Mouse (Mus musculus): Measurements from ENCODE around the gene P4htm. TPM values are rescaled to one million over a fixed set of nuclear protein-coding genes. Genes with fewer than 3 reads are reported as not detected.
A peak's percentile ranks its signal among the peaks of the same experiment; 100 is the strongest.

P4htm gene
- total and polyA plus RNA-seq, 2 experiments from 2014 or later: 39.3 to 39.9 TPM

- ATAC-seq (no peak), DNase-seq (no peak)
- Histone ChIP-seq H3K27me3 (ENCODE audit: insufficient read depth, low read length) (no peaks in the 10 kb centered on the region), H3K27ac (ENCODE audit: low read depth, low read length) (peak overlapping the region; percentile 98), H3K4me2 (ENCODE audit: low read depth) (peak overlapping the region; percentile 90), H3K4me3 (ENCODE audit: low read depth, low read length) (peak overlapping the region; percentile 77), H3K9me3 (ENCODE audit: low read length) (no peaks in the 10 kb centered on the region), H3K36me3 (ENCODE audit: insufficient read depth) (peaks cover 49% of the 10 kb centered on the region), H3K4me1 (ENCODE audit: insufficient read depth) (peaks cover 19% of the 10 kb centered on the region), H3K9ac (peak overlapping the region; percentile 83)
- 15% methylated on average over 18 of the region's 18 CpGs for whole genome bisulfite sequencing
- TF ChIP-seq CTCF (IDR thresholded peaks at IDR 0.05; ENCODE audit: low read depth): no peak
These were observed 29.5 kb downstream of the P4htm start for GRCm38 (mm10) chr9:108567931-108568419.

DNA sequence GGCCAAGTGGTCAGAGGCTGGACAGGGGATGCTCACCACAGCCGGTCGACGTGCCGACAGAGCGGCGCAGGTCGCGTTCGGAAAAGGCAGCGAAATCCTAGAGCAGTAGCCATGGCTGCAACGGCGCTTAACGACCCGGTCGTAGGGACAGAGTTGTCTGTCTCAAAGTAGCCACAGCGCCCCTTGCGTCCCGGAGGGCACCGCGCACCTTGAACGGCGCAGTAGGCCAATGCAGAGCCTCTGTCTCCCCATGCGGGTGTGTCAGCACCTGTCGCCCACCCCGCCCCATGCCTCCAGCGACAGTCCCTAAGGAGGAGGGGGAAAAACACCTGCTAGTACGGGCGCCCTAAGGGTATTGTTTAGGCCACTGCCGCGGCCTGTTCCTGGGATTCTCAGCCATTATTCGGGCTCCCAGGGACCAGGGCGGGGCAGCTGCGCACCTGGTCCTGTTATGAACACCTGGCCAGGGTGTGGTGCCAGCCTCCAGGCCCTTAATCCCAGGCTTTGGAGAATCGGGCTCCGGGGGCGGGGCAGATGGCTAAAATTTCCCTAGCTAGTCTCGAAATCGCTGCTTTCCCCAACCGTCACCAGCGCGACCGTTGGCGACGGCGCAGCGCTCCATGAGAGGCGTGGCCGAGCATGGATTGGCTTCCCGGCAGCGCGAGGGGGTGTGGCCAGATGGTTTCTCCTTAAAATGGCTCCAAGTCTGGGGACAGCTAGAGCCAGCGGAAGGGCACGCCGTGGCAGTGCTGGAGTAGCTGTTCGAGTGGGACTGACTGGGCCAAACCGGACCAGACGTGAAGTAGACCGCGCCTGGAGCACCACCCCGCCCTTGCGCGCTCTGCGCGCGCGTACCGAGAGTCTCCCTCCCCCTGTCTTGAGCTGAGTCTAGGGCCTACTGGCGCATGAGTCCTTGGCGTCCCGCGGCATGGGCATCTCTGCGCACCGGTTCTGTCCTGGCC is 30.4 kb downstream of the P4htm start, which contains the start of gene Ndufaf3:
Gene Ndufaf3 (minus strand): TSS at position 620 of the 962 bp plus-strand sequence.
- H3K36me3 ChIP-seq (ENCODE audit: insufficient read depth): peaks cover 46% of the 10 kb centered on the region
- TF ChIP-seq CTCF (IDR thresholded peaks at IDR 0.05; ENCODE audit: low read depth): peak; percentile 95
- ATAC-seq (peak; percentile 92), DNase-seq (peak; percentile 98)
- peak within 1 kb of the TSS; percentile 98 for H3K27ac ChIP-seq (ENCODE audit: low read depth, low read length)
- H3K9me3 ChIP-seq (ENCODE audit: low read length): no peaks in the 10 kb centered on the region
- peak within 1 kb of the TSS; percentile 83 for H3K9ac ChIP-seq
- H3K4me2 ChIP-seq (ENCODE audit: low read depth): peak within 1 kb of the TSS; percentile 90
- peak within 1 kb of the TSS; percentile 77 for H3K4me3 ChIP-seq (ENCODE audit: low read depth, low read length)
- WGBS: 2% methylated on average over 73 of the region's 73 CpGs
- no peaks in the 10 kb centered on the region for H3K27me3 ChIP-seq (ENCODE audit: insufficient read depth, low read length)
- peaks cover 19% of the 10 kb centered on the region for H3K4me1 ChIP-seq (ENCODE audit: insufficient read depth)

GRCm38 (mm10) chr9:108565881-108566814 is 31.3 kb downstream of the P4htm start:
- 10% methylated on average over 35 of the region's 35 CpGs for WGBS
- peak; percentile 38 for DNase-seq
- peaks cover 23% of the 10 kb centered on the region for H3K4me1 ChIP-seq (ENCODE audit: insufficient read depth)

GRCm38 (mm10) chr9:108564131-108564530 is 33.3 kb downstream of the P4htm start:
- WGBS: 85% methylated on average over 7 of the region's 7 CpGs
- DNase-seq: no peak
- no peak for TF ChIP-seq CTCF (IDR thresholded peaks at IDR 0.05; ENCODE audit: low read depth)
- H3K27me3 ChIP-seq (ENCODE audit: insufficient read depth, low read length): no peaks in the 10 kb centered on the region
- no peak for ATAC-seq
- no peak overlapping the region for H3K4me2 ChIP-seq (ENCODE audit: low read depth)
- peaks cover 18% of the 10 kb centered on the region for H3K4me1 ChIP-seq (ENCODE audit: insufficient read depth)
- H3K36me3 ChIP-seq (ENCODE audit: insufficient read depth): peaks cover 46% of the 10 kb centered on the region
- no peaks in the 10 kb centered on the region for H3K9me3 ChIP-seq (ENCODE audit: low read length)
- no peak overlapping the region for H3K27ac ChIP-seq (ENCODE audit: low read depth, low read length)
- H3K4me3 ChIP-seq (ENCODE audit: low read depth, low read length): no peak overlapping the region
- H3K9ac ChIP-seq: no peak overlapping the region

More at GRCm38 (mm10) chr9:108565881-108566814, 31.3 kb downstream of the P4htm start:
- H3K27me3 ChIP-seq (ENCODE audit: insufficient read depth, low read length): no peaks in the 10 kb centered on the region
- H3K9me3 ChIP-seq (ENCODE audit: low read length): no peaks in the 10 kb centered on the region
- TF ChIP-seq CTCF (IDR thresholded peaks at IDR 0.05; ENCODE audit: low read depth): no peak
- H3K9ac ChIP-seq: peak overlapping the region; percentile 83
- peak overlapping the region; percentile 90 for H3K4me2 ChIP-seq (ENCODE audit: low read depth)
- H3K36me3 ChIP-seq (ENCODE audit: insufficient read depth): peaks cover 41% of the 10 kb centered on the region
- peak overlapping the region; percentile 98 for H3K27ac ChIP-seq (ENCODE audit: low read depth, low read length)
- peak overlapping the region; percentile 77 for H3K4me3 ChIP-seq (ENCODE audit: low read depth, low read length)
- no peak for ATAC-seq

- no peak overlapping the region for H3K27ac ChIP-seq (ENCODE audit: low read depth, low read length)
- TF ChIP-seq CTCF (IDR thresholded peaks at IDR 0.05; ENCODE audit: low read depth): no peak
- H3K9me3 ChIP-seq (ENCODE audit: low read length): no peaks in the 10 kb centered on the region
- ATAC-seq (no peak), DNase-seq (no peak)
- H3K36me3 ChIP-seq (ENCODE audit: insufficient read depth): peaks cover 51% of the 10 kb centered on the region
- H3K4me1 ChIP-seq (ENCODE audit: insufficient read depth): peaks cover 18% of the 10 kb centered on the region
- no peaks in the 10 kb centered on the region for H3K27me3 ChIP-seq (ENCODE audit: insufficient read depth, low read length)
- WGBS: 94% methylated on average over 8 of the region's 8 CpGs
- no peak overlapping the region for H3K4me2 ChIP-seq (ENCODE audit: low read depth)
- no peak overlapping the region for H3K9ac ChIP-seq
- no peak overlapping the region for H3K4me3 ChIP-seq (ENCODE audit: low read depth, low read length)
These were observed 33.8 kb downstream of the P4htm start for GRCm38 (mm10) chr9:108563671-108564070.

- TF ChIP-seq CTCF (IDR thresholded peaks at IDR 0.05; ENCODE audit: low read depth): peak; percentile 32
- peaks cover 71% of the 10 kb centered on the region for H3K36me3 ChIP-seq (ENCODE audit: insufficient read depth)
These were observed 37.1 kb downstream of the P4htm start, which contains the start of gene Impdh2 for GRCm38 (mm10) chr9:108560227-108560841. Gene Impdh2 (plus strand): TSS chr9:108560286.

More at GRCm38 (mm10) chr9:108560227-108560841, 37.1 kb downstream of the P4htm start, which contains the start of gene Impdh2:
- H3K9ac ChIP-seq: peak within 1 kb of the TSS; percentile 71
- H3K27ac ChIP-seq (ENCODE audit: low read depth, low read length): peak within 1 kb of the TSS; percentile 74
- H3K4me1 ChIP-seq (ENCODE audit: insufficient read depth): peaks cover 6% of the 10 kb centered on the region
- 2% methylated on average over 50 of the region's 53 CpGs for WGBS
- ATAC-seq (peak; percentile 100), DNase-seq (peak; percentile 98)
- H3K4me3 ChIP-seq (ENCODE audit: low read depth, low read length): peak within 1 kb of the TSS; percentile 56
- no peaks in the 10 kb centered on the region for H3K27me3 ChIP-seq (ENCODE audit: insufficient read depth, low read length)
- no peaks in the 10 kb centered on the region for H3K9me3 ChIP-seq (ENCODE audit: low read length)
- H3K4me2 ChIP-seq (ENCODE audit: low read depth): peak within 1 kb of the TSS; percentile 68
